Mouse (Mus musculus): ENCODE measurements around the gene Fgf15. TPM values are rescaled to one million over a fixed set of nuclear protein-coding genes. Genes with fewer than 3 reads are reported as not detected.
"Not testable (repeated sequence)": the region's sequence is repeated elsewhere in the genome, so short reads cannot be mapped to it uniquely, and the experiment has no call there.

Gene Fgf15
- total and polyA plus RNA-seq, 3 experiments = 16.6 to 19.1 TPM; not detected in 1

DNA sequence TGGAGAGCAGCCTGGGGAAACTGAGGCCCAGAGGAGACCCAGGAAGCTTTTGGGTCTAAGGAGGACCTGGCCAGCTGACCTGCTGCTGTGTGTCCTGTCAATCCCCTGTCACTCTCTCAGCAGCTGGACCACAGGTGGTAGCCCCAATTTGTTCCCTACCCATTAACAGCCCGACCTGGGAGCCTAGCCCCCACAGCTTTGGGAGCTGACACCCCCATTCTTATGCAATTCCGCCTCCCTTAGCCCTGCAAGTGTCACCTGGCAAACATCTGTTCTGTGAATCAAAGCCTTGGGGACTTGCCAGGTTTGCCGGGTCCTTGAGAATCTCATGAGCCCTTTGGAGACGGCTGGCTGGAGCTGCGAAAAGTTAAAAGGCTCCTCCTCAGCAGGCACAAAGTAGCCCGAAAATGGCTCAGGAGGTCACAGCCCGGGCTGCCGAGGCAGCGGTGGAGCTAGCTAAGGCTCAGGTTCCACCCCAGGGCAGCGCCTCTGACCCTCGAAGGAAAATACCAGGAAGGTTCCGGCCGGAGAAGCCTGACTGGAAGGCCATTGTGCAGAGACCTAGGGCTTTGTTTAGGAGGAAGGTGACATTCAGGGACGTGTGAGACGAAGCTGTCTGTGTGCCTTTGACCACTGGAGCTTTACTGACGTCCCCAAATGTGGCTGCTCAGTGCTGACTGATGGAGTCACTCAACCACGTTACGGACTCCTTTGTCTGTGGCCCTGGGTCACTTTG is 7.6 kb upstream of the Fgf15 start:
- no peaks in the 10 kb centered on the region for H3K79me2 ChIP-seq (ENCODE audit: control insufficient read depth, insufficient read depth, low read length, poor library complexity)
- H3K27me3 ChIP-seq (ENCODE audit: control insufficient read depth in 1 of 2, insufficient read depth in 2 of 2, low read length in 2 of 2) = no peaks in the 10 kb centered on the region
- H3K4me1 ChIP-seq (ENCODE audit: control insufficient read depth in 1 of 2, insufficient read depth in 2 of 2, low read length in 2 of 2) = no peaks in the 10 kb centered on the region
- no peak overlapping the region for H3K9ac ChIP-seq (ENCODE audit: control insufficient read depth, low read depth, low read length, poor library complexity, severe bottlenecking)
- no peaks in the 10 kb centered on the region for H3K9me3 ChIP-seq (replicated peaks; ENCODE audit: insufficient read depth, low read length)
- H3K36me3 ChIP-seq (ENCODE audit: control insufficient read depth in 1 of 2, insufficient read depth in 2 of 2, low read length in 2 of 2) = no peaks in the 10 kb centered on the region
- TF ChIP-seq NRF1 (IDR thresholded peaks at IDR 0.05; ENCODE audit: insufficient read depth, low read depth, low read length, poor library complexity, severe bottlenecking) = no peak
- no peak for TF ChIP-seq KAT2A (conservative IDR thresholded peaks at IDR 0.05; ENCODE audit: low read depth, low read length)
- no peak overlapping the region for H3K4me3 ChIP-seq (ENCODE audit: control insufficient read depth in 1 of 2, insufficient read depth in 1 of 2, low read depth in 2 of 2, low read length in 2 of 2)
- no peak overlapping the region for H3K27ac ChIP-seq (ENCODE audit: control insufficient read depth, low read depth, low read length)
- DNase-seq (ENCODE audit: low read depth, low spot score) = no peak

DNA sequence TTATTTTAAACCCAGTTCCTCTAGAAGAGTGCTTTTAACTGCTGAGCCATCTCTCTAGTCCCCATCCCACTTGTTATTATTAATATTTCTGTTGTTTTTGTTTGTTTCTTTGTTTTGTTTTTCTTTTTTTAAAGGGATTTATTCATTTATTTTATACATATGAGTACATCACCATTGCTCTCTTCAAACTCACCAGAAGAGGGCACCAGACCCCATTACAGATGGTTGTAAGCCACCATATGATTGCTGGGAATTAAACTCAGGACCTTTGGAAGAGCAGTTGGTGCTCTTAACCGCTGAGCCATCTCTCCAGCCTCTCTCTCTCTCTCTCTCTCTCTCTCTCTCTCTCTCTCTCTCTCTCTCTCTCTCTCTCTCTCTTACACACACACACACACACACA is 5.7 kb upstream of the Fgf15 start:
- H3K9me3 ChIP-seq (replicated peaks; ENCODE audit: insufficient read depth, low read length); H3K27me3 ChIP-seq (ENCODE audit: control insufficient read depth in 1 of 2, insufficient read depth in 2 of 2, low read length in 2 of 2); H3K4me1 ChIP-seq (ENCODE audit: control insufficient read depth in 1 of 2, insufficient read depth in 2 of 2, low read length in 2 of 2); H3K27ac ChIP-seq (ENCODE audit: control insufficient read depth, low read depth, low read length); H3K4me3 ChIP-seq (ENCODE audit: control insufficient read depth in 1 of 2, insufficient read depth in 1 of 2, low read depth in 2 of 2, low read length in 2 of 2); H3K9ac ChIP-seq (ENCODE audit: control insufficient read depth, low read depth, low read length, poor library complexity, severe bottlenecking); H3K36me3 ChIP-seq (ENCODE audit: control insufficient read depth in 1 of 2, insufficient read depth in 2 of 2, low read length in 2 of 2); H3K79me2 ChIP-seq (ENCODE audit: control insufficient read depth, insufficient read depth, low read length, poor library complexity): not testable (repeated sequence)
- DNase-seq (ENCODE audit: low read depth, low spot score) = peak; percentile 54
- TF ChIP-seq CTCF (IDR thresholded peaks at IDR 0.05 in 2 of 3, conservative IDR thresholded peaks at IDR 0.05 in 1 of 3; ENCODE audit: control insufficient read depth in 1 of 3, insufficient read depth in 1 of 3, low read depth in 2 of 3, low read length in 3 of 3, poor library complexity in 1 of 3, severe bottlenecking in 1 of 3) (peak in 2 of 3 experiments; percentile 17 to 43; a peak in 3 of 6 replicates), SMC3 (IDR thresholded peaks at IDR 0.05; ENCODE audit: low read depth, low read length) (peak; percentile 16; the same call in 1 of the 2 replicates)

DNA sequence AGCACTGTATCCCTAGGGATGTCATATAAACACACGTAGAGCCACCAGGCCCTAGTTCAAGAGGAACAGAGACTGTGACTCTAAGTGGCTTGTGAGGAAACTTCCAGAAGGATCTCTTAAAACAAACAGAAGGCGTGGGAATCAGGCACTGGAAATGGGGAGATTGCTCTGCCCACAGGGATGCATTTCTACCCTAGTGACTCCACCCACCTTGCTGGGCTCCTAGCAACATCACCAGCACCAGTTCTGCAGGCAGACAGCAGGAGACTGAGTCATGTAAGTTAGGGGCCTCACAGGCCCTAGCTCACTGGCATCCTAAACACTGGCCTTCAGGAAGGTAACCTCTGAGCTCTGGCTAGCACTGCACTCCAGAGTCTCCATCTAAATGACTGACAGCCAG is 4.5 kb upstream of the Fgf15 start:
- no peaks in the 10 kb centered on the region; a peak in 1 of 4 replicates for H3K4me1 ChIP-seq (ENCODE audit: control insufficient read depth in 1 of 2, insufficient read depth in 2 of 2, low read length in 2 of 2)
- DNase-seq (ENCODE audit: low read depth, low spot score) = no peak
- H3K27me3 ChIP-seq (ENCODE audit: control insufficient read depth in 1 of 2, insufficient read depth in 2 of 2, low read length in 2 of 2) = no peaks in the 10 kb centered on the region
- H3K27ac ChIP-seq (ENCODE audit: control insufficient read depth, low read depth, low read length) = no peak overlapping the region
- TF ChIP-seq MXI1 (IDR thresholded peaks at IDR 0.05; ENCODE audit: low read depth, low read length) (no peak), MAZ (IDR thresholded peaks at IDR 0.05; ENCODE audit: low read depth, low read length) (no peak), NELFE (IDR thresholded peaks at IDR 0.05; ENCODE audit: low read depth, low read length) (no peak), TAL1 (IDR thresholded peaks at IDR 0.05; ENCODE audit: low read length) (no peak), RCOR1 (IDR thresholded peaks at IDR 0.05; ENCODE audit: low read depth, low read length) (no peak), SIN3A (IDR thresholded peaks at IDR 0.05; ENCODE audit: low read length) (no peak), GABPA (IDR thresholded peaks at IDR 0.05; ENCODE audit: low read depth, low read length) (no peak)
- no peak overlapping the region for H3K4me3 ChIP-seq (ENCODE audit: control insufficient read depth in 1 of 2, insufficient read depth in 1 of 2, low read depth in 2 of 2, low read length in 2 of 2)
- no peaks in the 10 kb centered on the region for H3K36me3 ChIP-seq (ENCODE audit: control insufficient read depth in 1 of 2, insufficient read depth in 2 of 2, low read length in 2 of 2)
- H3K79me2 ChIP-seq (ENCODE audit: control insufficient read depth, insufficient read depth, low read length, poor library complexity) = peaks cover 14% of the 10 kb centered on the region; the same call in 1 of the 2 replicates
- H3K9ac ChIP-seq (ENCODE audit: control insufficient read depth, low read depth, low read length, poor library complexity, severe bottlenecking) = no peak overlapping the region
- H3K9me3 ChIP-seq (replicated peaks; ENCODE audit: insufficient read depth, low read length) = no peaks in the 10 kb centered on the region
